Mouse (Mus musculus) forelimb bud, embryonic 11.5 days (tissue): ENCODE data around the gene Gm4707.
"Not testable (repeated sequence)": the region's sequence is repeated elsewhere in the genome, so short reads cannot be mapped to it uniquely, and the experiment has no call there.

Experiments
- DNase-seq: peaks from one replicate; pipeline ENCODE4 v3.0.0-alpha.2; 2012; ENCODE audit warnings: low read depth, low spot score

Gm4707 gene

DNA sequence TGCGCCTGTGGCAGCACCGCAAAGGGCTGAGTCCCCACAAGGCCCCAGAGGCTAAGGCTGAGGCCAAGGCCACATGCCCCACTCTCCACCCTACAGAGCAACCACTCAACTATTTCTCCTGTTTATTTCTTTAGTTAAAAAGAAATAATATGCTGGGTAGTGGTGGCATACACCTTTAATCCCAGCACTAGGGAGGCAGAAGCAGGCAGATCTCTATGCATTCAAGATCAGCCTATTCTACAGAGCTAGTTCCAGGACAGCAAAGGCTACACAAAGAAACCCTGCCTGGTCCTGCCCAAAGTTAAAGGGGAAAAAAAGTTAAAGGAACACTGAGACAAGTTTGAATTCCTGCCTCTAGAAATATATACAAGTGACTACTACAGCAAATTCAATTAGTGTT is at the start of gene Gm4707:
Gm4707 (minus strand) TSS at position 101 of the 400 bp plus-strand sequence.
- DNase-seq = no peak

DNA sequence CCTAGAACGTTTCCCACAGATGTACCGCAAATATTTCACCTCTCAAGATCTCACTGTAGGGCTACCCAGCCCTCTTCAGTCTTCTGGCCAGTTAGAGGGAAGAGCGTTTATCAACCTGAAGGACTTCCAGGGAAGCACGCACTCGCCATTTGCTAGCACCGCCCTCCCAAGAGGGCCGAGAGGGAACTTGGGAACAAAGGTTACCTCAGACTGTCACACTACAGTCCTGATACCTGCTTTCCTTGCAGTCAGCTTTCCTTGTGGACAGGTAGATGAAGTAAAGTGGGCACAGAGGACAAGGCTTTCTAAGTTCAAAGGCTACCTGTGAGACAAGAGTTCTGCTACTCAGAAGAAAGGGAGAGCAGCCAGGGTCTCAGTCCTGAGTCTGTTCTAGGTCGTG is 47.1 kb upstream of the Gm4707 start:
- no peak for DNase-seq

DNA sequence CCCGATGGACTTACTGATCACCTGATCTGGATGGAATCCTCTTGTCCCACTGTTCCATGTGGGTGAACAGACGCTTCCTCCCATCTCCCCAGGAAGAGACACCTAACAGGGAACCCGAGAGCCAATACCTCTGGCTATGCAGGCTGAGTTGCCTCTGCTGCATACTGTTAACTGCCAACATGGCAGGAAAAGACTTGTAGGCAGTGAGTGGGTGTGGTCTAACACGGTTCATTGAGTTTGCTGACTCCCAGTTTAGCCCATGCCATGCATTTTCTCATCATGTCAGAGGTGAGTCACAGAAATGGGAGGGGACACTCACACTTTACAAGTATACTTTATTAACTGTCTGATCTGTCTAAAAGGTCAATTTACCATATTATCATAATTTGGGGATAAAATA is 36.1 kb upstream of the Gm4707 start:
- DNase-seq = no peak

DNA sequence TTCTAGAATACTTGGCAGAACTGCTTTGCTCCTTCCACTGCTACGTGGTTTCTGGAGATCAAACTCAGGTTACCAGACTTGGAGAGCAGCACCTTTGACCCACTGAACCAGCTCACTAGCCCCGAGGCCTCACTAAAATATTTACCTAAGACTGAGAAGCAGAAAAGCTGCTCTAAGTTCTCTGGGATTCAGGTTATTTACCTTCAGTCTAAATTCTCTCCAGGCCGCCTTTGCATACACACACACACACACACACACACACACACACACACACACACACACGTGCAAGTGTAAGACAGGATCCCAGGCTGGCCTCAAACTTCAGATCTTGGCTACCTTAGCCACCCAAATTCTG is 31.6 kb upstream of the Gm4707 start:
- no peak for DNase-seq

DNA sequence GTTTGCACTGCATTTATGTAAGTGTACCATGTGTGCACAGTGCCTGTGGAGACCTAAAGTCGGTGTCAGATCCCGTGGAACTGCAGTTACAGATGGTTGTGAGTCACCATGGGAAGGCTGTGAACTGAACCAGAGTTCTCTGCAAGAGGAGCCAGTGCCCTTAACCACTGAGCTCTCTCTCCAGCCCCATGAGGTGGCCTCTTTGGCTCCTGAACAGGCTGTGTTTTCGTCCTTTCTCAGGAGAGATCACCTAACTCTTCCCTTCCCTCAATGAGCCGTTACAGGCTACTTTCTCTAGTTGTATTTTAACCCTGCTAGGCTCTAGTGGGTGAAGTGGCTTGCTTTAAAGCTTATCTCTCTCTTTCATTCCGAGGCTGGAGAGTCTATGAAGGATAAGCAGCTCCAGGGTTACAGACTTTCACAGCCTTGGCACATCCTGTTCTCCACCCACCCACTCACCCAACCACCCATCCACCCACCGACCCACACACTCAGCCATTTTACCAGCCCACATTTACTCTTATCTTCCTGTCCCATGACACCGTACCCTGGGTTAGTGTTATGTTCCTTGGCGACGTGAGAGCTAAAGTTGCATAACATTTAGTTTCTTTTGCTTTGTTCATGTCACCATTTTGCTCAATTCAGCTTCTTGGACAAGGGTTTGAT is 31.1 kb upstream of the Gm4707 start:
- DNase-seq = no peak

DNA sequence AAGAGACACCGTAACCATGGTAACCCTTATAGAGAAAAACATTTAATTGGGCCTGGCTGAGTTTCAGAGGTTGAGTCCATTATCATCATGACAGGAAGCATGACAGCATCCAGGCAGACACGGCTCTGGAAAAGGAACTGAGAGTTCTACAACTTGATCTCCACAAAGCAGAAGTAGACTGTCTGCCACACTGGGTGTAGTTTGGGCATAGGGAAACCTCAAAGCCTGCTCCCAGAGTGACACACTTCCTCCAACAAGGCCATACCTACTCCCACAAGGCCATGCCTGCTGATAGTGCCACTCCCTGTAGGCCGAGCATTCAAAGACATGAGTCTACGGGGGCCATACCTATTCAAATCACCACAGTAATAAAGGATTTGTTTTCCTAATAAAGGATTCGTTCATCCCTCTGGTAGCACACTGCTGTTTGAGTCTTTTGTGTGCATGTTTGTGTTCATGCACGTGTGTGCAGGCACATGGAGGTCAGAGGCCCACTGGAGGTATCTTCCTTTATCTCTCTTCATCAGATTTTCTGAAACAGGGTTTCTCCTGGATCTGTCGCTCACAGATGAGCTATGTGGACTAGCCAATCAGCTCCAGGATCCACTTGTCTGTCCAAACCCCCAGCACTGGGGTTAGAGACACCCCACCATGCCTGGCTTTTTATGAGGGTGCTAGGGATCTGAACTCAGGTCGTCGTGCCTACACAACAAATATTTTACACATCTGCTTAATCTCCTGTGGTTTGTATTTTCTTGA is 30.2 kb upstream of the Gm4707 start:
- no peak for DNase-seq

DNA sequence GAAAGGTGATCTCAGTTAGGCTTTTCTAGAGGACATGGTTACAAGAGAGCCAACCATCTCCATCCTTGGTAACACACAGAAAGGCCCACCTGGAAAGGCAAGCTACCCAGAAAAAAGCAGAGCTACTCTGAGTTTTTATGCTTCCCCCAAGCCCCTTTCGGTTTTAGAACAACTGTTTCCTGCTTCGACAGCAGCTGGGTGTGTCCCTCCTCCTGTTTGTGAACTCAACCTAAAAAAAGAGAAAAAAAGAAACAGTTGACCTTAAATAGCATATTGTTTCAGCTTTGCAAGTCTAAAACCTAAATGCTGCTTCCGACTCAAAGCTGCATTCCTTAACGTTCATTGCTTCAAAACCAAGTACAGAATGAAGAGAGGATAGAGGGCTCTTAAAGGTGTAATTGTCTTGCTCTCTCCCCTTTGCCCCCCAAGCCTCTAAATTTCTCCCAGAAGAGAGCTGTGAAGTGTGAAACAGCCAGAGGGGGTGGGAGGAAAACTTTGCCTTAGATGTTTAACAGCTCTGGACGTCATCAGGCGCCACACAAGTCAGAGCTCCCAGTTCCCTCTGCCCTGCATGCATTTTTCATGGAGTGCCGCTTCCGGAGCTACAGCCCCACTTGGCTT is 26.6 kb upstream of the Gm4707 start:
- DNase-seq = peak; percentile 39

DNA sequence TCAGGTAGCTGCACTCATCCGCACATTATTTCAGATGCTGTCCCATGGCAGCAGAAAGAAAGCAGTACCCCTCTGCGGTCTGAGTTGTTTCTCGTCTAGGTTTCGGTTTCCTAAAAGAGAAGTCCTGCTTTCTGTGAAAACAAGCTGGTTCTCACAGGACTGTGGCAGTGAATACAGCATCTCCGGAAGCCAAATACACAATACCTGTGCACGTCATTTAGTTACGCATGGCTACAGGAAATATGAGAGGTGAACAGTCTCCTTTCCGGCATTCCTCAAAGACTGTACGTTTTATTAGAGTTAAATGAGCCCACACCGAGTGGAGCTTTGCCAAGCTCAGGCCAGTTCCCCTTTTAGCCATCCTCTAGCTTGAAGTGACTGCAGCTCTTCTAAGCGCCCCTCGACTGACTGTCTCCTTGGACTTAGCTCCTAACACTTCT is 26.1 kb upstream of the Gm4707 start:
- no peak for DNase-seq

DNA sequence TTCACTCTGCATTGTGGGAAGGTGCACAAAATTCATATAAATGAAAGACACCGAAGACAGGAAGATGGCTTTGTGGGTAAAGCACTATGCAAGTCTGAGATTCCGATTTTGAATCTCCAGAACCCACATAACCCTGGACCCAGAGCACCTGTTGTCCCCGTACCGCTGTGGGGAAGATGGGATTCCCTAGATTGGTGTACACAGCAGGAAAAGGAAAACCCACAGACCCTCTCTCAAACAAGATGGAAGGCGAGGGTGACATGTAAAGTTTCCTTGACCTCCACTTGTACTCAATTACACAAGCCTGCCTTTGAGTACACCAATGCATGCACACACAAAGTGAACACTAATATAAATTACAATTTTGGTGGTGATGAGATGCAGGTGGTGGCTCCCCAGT is 25.0 kb upstream of the Gm4707 start:
- DNase-seq = no peak

DNA sequence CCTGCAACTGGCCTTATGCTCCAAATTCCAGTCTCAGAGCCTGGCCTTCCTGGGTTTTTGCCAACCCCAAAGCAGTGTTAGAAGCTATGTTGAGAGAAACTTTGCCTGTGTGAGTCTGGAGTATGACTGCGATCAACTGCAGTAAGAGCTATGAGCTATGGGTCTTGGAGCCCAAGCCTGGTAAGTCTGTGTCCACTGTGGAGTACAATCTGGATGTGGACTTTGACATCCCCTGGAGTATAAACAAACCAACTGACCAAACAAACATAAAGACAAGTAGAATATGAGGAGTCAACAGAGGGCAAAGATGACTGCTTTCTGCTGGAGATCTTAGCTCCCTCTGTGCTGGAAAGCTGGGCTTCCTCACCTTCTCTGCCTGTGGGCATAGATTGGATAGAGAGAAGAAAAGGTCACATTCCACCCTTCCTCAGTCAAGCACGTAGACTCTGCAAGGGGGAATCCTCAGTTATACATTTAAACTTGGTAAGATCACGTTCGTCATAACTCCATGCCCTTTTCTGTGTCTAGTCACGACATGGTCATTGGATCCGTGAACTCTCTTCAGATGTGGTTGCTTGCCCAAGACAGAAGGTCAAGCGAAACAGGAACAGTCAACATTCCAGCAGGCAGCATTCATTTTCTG is 23.8 kb upstream of the Gm4707 start:
- no peak for DNase-seq

DNA sequence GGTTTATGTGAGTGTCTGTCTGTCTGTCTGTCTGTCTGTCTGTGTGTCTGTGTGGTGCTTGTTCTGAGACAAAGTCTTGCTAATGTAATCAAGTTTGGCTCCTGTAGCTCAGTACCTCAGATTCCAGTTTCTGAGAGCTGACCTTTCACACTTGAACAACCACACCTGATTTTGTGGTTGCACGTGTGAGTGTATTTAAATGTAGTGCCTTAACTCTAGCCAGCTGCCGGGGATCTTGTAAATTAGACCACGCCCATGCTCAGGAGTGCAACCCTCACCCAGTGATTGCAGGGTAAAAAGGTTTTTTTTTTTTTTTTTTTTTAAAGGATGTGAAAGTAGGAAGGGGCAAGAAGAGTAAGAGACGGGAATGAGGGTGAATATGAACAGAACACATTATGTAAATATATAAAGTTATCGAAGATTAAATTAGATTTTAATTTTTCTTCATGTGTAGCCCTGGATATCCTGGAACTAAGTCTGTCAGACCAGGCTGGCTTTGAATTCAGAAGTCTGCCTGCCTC is 19.7 kb upstream of the Gm4707 start:
- no peak for DNase-seq

DNA sequence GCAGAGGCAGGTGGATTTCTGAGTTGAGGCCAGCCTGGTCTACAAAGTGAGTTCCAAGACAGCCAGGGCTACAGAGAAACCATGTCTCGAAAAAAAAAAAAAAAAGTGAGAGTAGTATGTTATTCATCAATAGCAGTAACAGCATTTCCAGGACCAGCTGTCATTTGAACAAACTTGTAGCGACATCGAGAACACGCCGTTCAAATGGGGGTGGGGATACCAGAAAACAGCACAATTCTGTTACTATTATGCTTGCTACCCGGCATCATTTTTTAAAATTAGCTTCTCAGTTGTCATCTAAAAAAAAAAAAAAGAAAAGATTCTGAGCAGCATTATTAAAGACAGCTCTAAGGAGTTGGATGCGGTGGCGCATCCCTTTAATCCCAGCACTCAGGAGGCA is 17.8 kb upstream of the Gm4707 start:
- DNase-seq = no peak

DNA sequence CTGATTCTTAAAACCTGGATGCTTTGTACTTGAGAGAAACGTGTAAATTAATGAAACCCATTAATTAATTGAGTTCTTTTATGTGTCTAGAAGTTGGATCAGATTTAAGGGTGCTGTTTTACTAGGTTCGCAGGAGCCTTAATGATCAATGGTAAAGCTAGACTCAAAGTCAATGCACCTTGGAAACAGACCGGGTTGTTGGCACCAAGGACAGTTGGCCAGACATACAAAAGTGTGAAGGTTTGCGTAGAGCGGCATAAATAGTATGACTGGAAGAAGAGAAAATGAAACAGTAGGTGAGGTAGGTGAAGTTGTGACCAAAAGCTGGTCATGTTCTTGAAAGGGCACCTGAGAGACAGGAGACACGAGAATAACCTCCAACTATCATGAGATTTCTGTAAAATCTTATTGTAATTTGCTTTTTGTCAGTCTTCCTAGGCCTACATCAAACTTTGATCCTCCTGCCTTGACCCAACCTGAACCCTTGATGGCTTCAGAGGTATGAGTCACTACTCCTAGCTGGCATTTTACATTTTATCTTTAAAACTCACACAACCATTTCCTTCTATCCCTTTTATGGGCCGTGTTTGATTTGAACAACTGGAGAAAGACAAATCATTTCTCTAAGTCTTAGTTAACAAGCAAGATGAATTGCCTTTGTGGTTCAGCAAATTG is 16.8 kb upstream of the Gm4707 start:
- no peak for DNase-seq

DNA sequence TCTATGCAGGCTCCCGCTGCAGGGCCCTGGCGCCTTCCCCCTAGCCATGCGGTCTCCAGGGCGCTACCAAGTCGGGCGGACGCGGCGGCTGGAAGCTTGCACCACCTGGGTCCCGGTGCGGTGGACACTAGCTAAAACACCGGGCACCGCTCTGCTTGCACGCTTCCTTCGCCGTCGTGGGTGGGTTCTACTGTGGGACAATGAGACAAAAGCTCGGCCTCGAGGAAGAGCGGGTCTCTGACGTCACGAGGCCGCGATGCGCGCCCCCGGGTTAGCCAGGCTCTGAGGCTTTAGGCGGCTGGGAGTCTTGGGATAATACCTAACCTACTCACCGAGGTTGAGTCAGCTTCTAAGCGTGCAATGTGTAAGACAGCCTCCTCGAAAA is 16.0 kb upstream of the Gm4707 start:
- peak; percentile 85 for DNase-seq

DNA sequence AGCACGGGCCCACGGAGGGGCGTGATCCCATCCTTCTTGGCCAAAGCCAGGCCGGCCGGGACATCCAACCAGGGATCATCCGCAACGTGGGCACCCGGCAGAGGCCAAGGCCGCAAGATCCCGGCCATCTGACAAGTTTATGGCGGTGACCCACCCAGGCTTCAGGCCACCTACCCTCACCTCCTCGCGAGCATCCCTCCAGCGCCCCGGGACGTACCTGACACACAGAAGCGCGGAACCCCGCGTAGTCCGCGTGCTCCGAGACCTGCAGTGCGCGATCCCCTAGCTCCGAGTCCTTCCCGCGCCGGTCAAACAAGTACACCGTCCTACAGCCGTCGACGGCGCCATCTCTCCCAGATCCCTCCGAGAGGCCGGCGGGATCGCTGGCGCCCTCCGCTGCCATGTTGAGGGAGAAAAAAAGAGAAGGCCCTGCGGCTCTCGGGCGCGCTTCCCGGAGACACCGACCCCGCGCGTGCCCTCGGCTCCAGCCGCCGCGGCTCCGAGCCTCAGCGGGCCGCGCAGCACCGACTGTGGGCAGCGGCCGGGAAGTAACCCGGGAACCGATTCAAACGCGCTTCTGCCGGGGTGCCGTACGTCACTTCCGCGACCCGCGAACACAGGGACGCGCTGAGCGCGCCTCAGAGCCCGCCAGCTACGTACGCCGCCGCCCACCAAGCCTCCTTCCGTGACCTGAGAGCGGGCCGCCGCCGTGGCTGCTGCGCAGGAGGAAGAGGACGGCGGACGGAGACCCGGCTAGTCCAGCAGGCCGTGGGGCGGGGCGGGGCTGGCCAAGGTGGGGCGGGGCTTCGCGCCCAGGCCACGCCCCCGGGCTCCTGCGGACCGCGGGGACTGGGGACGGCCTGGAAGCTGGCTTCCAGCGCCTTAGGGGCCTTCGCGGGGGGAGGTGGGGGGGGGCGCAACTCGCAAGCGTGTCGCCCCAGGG is 15.3 kb upstream of the Gm4707 start, which contains the start of gene Smchd1:
Smchd1 (minus strand) TSS at position 582 of the 943 bp plus-strand sequence.
- DNase-seq = peak; percentile 90

DNA sequence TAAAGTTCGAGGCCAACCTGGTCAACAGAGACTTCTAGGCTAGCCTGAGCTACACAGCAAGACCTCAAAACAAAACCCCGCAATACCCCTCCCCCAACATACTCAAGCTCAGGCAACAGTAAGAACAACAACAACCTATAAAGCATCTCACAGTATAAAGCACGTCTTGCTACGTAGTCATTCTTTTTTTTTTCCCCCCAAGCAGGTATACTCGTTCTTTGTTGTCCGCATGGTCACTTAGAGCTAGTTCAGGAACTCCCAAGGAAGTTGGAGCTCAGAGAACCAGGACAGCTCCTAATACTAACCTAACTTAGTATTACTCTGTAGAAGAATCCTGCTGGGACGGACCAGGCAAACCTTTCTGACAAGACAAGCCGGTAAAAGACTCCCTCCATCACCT is 14.4 kb upstream of the Gm4707 start:
- no peak for DNase-seq

DNA sequence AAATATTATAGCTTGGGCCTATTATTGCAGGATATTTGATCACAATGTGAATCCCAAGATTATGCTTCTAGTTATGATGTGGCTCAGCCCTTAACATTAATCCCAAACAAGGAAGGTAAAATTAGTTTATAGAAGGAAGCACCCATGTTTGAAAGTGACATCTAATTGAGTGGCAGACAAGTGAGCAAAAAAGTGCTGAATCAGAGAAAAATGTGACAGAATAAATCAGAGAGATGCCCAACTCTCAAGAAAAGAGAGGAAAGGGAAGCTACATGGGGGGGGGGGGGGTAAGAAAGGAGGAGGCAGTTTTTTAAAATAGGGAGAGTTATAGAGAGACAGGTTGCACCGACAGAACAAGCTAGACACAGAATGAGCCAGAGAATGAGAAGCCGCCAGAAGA is 11.5 kb upstream of the Gm4707 start:
- DNase-seq = no peak

DNA sequence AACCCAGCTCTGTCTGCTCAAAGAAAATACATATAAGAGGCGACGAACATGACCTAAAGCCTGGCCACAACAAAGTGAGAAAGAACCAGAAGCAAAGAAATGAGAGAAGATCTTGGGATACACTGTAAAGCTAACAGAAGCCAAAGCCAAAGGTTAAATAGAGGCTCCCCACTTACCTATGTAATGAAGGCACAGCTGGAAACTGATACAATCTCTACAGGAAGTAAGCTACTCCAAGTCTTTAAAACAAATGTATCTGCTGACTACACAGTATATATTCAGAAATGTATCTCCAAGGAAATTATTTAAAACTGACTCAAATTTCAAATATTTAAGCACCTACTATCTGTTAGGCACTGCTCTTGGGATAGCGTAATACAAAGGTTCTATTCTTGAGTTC is 594 bp upstream of the Gm4707 start:
- DNase-seq = no peak

DNA sequence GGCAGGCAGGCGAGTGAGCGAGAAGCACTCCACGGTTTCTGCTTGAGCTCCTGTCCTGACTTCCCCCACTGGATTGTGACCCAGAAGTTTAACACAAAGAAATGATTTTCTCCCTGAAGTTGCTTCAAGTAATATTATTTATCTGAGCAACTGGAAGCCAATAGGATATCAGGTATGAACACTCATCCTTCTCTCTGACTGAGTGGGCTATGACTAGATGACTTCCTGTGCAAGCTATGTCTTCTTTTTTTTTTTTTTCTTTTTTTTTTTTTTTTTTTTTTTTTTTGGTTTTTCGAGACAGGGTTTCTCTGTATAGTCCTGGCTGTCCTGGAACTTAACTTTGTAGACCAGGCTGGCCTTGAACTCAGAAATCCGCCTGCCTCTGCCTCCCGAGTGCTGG is 2.4 kb downstream of the Gm4707 start:
- DNase-seq = not testable (repeated sequence)

DNA sequence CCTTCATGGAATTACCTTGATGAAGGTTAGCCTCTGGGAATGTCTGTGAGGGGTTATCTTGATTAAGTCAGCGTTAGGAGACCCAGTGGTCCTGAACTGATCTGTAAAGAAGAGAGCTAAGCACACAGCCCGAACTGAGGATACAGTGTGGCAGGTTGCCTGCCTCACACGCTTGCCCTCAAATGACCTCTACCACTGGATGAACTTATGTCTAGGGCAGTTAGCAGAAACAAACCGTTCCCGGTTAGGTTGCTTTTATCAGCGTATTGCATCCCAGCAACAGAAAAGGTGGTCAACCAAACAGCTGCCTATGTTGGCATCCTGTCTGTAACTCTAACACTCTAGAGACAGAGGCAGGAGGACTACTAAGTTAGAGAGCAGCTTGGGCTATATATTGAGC is 14.5 kb downstream of the Gm4707 start:
- no peak for DNase-seq

DNA sequence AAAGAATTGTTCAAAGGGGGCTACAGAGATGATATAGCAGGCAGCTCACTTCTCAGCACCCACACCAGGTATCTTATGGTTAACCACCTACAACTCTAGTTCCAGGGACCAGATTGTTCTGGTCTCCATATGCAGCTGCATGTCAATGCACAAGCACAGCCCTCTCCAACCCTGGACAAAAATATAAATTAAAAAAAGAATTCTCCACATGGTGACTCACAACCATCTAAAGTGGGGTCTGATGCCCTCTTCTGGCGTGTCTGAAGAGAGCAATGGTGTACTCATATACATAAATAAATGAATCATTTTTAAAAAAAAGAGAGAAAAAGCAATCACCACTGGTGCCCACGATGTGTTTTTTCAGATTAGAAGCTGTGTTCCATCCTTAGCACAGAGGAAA is 15.0 kb downstream of the Gm4707 start:
- DNase-seq = no peak
